Mouse (Mus musculus): ENCODE data around the gene Keap1. TPM values are rescaled to one million over a fixed set of nuclear protein-coding genes. Genes with fewer than 3 reads are reported as not detected.

The Keap1 gene
- total RNA-seq, 1 experiment = 27.4 TPM

- Histone ChIP-seq H3K4me1 (ENCODE audit: control insufficient read depth in 2 of 2, insufficient read depth in 2 of 2, low read length in 2 of 2, poor library complexity in 1 of 2) (peaks cover 2 to 8% of the 10 kb centered on the region in 2 experiments; a peak in 2 of 4 replicates), H3K27ac (ENCODE audit: insufficient read depth, low read depth, low read length, poor library complexity, severe bottlenecking) (no peak overlapping the region), H3K36me3 (ENCODE audit: control insufficient read depth, insufficient read depth, low read length, poor library complexity, severe bottlenecking) (peaks cover 43% of the 10 kb centered on the region), H3K9me3 (ENCODE audit: control insufficient read depth, insufficient read depth, low read depth, low read length) (no peaks in the 10 kb centered on the region), H3K9ac (ENCODE audit: insufficient read depth, low read depth, low read length, poor library complexity, severe bottlenecking) (no peak overlapping the region), H3K4me3 (ENCODE audit: insufficient read depth in 1 of 2, low read depth in 1 of 2, low read length in 2 of 2, poor library complexity in 1 of 2, severe bottlenecking in 1 of 2) (no peak overlapping the region)
- DNase-seq (ENCODE audit: low read depth, low spot score) = no peak
- in situ Hi-C loops (cut with MboI; ENCODE audit: low sequenced_read_pairs in 2 of 2, unreplicated experiment in 2 of 2) = no loop called here
- TF ChIP-seq CHD2 (IDR thresholded peaks at IDR 0.05; ENCODE audit: low read depth, low read length) = no peak
- TF ChIP-seq HCFC1 (IDR thresholded peaks at IDR 0.05; ENCODE audit: borderline replicate concordance, insufficient read depth, low read length) = no peak
- TF ChIP-seq MAFK (IDR thresholded peaks at IDR 0.05; ENCODE audit: insufficient read depth, low read depth, low read length) = no peak
- no peak for TF ChIP-seq ZNF384 (IDR thresholded peaks at IDR 0.05; ENCODE audit: low read depth, low read length)
- TF ChIP-seq ZC3H11A (IDR thresholded peaks at IDR 0.05; ENCODE audit: borderline replicate concordance, low read depth, low read length) = no peak
These were observed 44.8 kb upstream of the Keap1 start for GRCm38 (mm10) chr9:21283994-21284393.

DNA sequence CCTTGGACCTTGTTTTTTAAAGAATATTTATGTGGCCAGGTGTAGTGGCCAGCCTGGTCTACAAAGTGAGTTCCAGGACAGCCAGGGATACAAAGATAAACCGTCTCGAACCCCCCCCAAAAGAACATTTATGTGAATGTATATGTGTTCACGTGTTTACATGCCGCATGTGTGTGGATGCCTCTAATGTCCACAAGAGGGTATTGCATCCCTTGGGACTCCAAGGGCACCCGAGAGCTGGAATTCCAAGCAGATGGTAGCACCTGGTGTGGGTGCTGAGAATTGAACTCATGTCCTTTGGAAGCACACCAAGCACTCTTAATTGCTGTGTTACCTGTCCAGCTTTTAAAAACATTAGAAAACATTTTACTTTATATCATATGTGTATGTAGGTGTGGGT, 44.4 kb upstream of the Keap1 start:
- Histone ChIP-seq H3K27ac (ENCODE audit: insufficient read depth, low read depth, low read length, poor library complexity, severe bottlenecking) (no peak overlapping the region), H3K36me3 (ENCODE audit: control insufficient read depth, insufficient read depth, low read length, poor library complexity, severe bottlenecking) (peaks cover 47% of the 10 kb centered on the region), H3K9me3 (ENCODE audit: control insufficient read depth, insufficient read depth, low read depth, low read length) (no peaks in the 10 kb centered on the region), H3K4me1 (ENCODE audit: control insufficient read depth in 2 of 2, insufficient read depth in 2 of 2, low read length in 2 of 2, poor library complexity in 1 of 2) (peaks cover 2 to 8% of the 10 kb centered on the region in 2 experiments; a peak in 2 of 4 replicates), H3K9ac (ENCODE audit: insufficient read depth, low read depth, low read length, poor library complexity, severe bottlenecking) (no peak overlapping the region), H3K4me3 (ENCODE audit: insufficient read depth in 1 of 2, low read depth in 1 of 2, low read length in 2 of 2, poor library complexity in 1 of 2, severe bottlenecking in 1 of 2) (no peak overlapping the region)
- in situ Hi-C loops (cut with MboI; ENCODE audit: low sequenced_read_pairs in 2 of 2, unreplicated experiment in 2 of 2) = no loop called here
- TF ChIP-seq HCFC1 (IDR thresholded peaks at IDR 0.05; ENCODE audit: borderline replicate concordance, insufficient read depth, low read length) = no peak
- TF ChIP-seq ZNF384 (IDR thresholded peaks at IDR 0.05; ENCODE audit: low read depth, low read length) = no peak
- TF ChIP-seq CHD2 (IDR thresholded peaks at IDR 0.05; ENCODE audit: low read depth, low read length) = no peak
- no peak for TF ChIP-seq ZC3H11A (IDR thresholded peaks at IDR 0.05; ENCODE audit: borderline replicate concordance, low read depth, low read length)
- no peak for TF ChIP-seq MAFK (IDR thresholded peaks at IDR 0.05; ENCODE audit: insufficient read depth, low read depth, low read length)
- no peak for DNase-seq (ENCODE audit: low read depth, low spot score)

- TF ChIP-seq HCFC1 (IDR thresholded peaks at IDR 0.05; ENCODE audit: borderline replicate concordance, insufficient read depth, low read length) (no peak), ZC3H11A (IDR thresholded peaks at IDR 0.05; ENCODE audit: borderline replicate concordance, low read depth, low read length) (no peak), MAFK (IDR thresholded peaks at IDR 0.05; ENCODE audit: insufficient read depth, low read depth, low read length) (no peak), ZNF384 (IDR thresholded peaks at IDR 0.05; ENCODE audit: low read depth, low read length) (no peak), CHD2 (IDR thresholded peaks at IDR 0.05; ENCODE audit: low read depth, low read length) (no peak)
- Histone ChIP-seq H3K9me3 (ENCODE audit: control insufficient read depth, insufficient read depth, low read depth, low read length) (no peaks in the 10 kb centered on the region), H3K4me3 (ENCODE audit: insufficient read depth in 1 of 2, low read depth in 1 of 2, low read length in 2 of 2, poor library complexity in 1 of 2, severe bottlenecking in 1 of 2) (no peak overlapping the region), H3K4me1 (ENCODE audit: control insufficient read depth in 2 of 2, insufficient read depth in 2 of 2, low read length in 2 of 2, poor library complexity in 1 of 2) (peaks cover 0 to 4% of the 10 kb centered on the region in 2 experiments; a peak in 1 of 4 replicates), H3K9ac (ENCODE audit: insufficient read depth, low read depth, low read length, poor library complexity, severe bottlenecking) (no peak overlapping the region), H3K27ac (ENCODE audit: insufficient read depth, low read depth, low read length, poor library complexity, severe bottlenecking) (no peak overlapping the region), H3K36me3 (ENCODE audit: control insufficient read depth, insufficient read depth, low read length, poor library complexity, severe bottlenecking) (peaks cover 89% of the 10 kb centered on the region)
- no peak for DNase-seq (ENCODE audit: low read depth, low spot score)
- in situ Hi-C loops (cut with MboI; ENCODE audit: low sequenced_read_pairs in 2 of 2, unreplicated experiment in 2 of 2) = no loop called here
These were observed 38.6 kb upstream of the Keap1 start for GRCm38 (mm10) chr9:21277776-21278175.

DNA sequence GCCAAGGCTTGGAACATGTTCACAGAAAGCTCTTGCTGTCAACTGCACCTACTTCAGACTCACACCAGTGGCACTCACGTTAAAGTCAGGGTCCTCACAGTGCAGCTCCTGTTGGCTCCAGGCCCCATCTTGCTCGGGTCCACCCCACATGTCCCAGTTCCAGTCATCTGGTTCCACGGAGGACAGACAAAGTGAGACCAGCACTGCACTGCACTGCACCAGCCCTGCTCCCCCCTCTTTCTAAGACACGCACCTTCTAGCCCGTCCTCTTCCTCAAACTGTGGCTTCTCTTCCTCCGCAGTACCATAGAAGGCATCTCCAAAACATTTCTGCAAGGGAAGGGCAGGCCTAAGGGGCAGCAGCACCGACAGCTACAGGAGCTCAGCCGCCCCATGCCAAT, 37.1 kb upstream of the Keap1 start:
- in situ Hi-C loops (cut with MboI; ENCODE audit: low sequenced_read_pairs in 2 of 2, unreplicated experiment in 2 of 2) = no loop called here
- Histone ChIP-seq H3K27ac (ENCODE audit: insufficient read depth, low read depth, low read length, poor library complexity, severe bottlenecking) (no peak overlapping the region), H3K9ac (ENCODE audit: insufficient read depth, low read depth, low read length, poor library complexity, severe bottlenecking) (no peak overlapping the region), H3K9me3 (ENCODE audit: control insufficient read depth, insufficient read depth, low read depth, low read length) (no peaks in the 10 kb centered on the region), H3K4me3 (ENCODE audit: insufficient read depth in 1 of 2, low read depth in 1 of 2, low read length in 2 of 2, poor library complexity in 1 of 2, severe bottlenecking in 1 of 2) (no peak overlapping the region), H3K4me1 (ENCODE audit: control insufficient read depth in 2 of 2, insufficient read depth in 2 of 2, low read length in 2 of 2, poor library complexity in 1 of 2) (peaks cover 0 to 4% of the 10 kb centered on the region in 2 experiments; a peak in 1 of 4 replicates), H3K36me3 (ENCODE audit: control insufficient read depth, insufficient read depth, low read length, poor library complexity, severe bottlenecking) (peaks cover 90% of the 10 kb centered on the region)
- DNase-seq (ENCODE audit: low read depth, low spot score) = no peak
- no peak for TF ChIP-seq MAFK (IDR thresholded peaks at IDR 0.05; ENCODE audit: insufficient read depth, low read depth, low read length)
- no peak for TF ChIP-seq HCFC1 (IDR thresholded peaks at IDR 0.05; ENCODE audit: borderline replicate concordance, insufficient read depth, low read length)
- no peak for TF ChIP-seq CHD2 (IDR thresholded peaks at IDR 0.05; ENCODE audit: low read depth, low read length)
- no peak for TF ChIP-seq ZC3H11A (IDR thresholded peaks at IDR 0.05; ENCODE audit: borderline replicate concordance, low read depth, low read length)
- no peak for TF ChIP-seq ZNF384 (IDR thresholded peaks at IDR 0.05; ENCODE audit: low read depth, low read length)

DNA sequence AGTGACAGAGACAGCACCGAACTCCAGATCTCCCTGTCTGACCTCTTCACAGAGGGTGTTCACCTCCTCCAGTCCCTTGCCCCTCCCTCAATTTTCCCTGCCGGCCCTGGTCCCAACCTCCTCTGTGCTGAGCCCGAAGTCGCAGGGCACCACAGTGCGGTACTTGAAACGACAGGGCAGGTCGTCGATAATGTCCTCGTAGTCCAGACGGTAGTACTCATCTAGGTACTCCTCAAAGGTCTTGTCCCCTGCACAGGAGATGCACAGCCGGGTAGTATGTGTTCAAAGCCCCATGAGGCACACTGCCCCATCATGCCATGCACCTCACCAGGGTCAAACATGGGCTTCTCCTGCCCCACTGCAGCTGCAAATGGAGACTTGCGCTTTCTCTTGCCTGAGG, 36.6 kb upstream of the Keap1 start:
- in situ Hi-C loops (cut with MboI; ENCODE audit: low sequenced_read_pairs in 2 of 2, unreplicated experiment in 2 of 2) = no loop called here
- TF ChIP-seq MAFK (IDR thresholded peaks at IDR 0.05; ENCODE audit: insufficient read depth, low read depth, low read length) (no peak), ZC3H11A (IDR thresholded peaks at IDR 0.05; ENCODE audit: borderline replicate concordance, low read depth, low read length) (no peak), CHD2 (IDR thresholded peaks at IDR 0.05; ENCODE audit: low read depth, low read length) (no peak), HCFC1 (IDR thresholded peaks at IDR 0.05; ENCODE audit: borderline replicate concordance, insufficient read depth, low read length) (no peak), ZNF384 (IDR thresholded peaks at IDR 0.05; ENCODE audit: low read depth, low read length) (no peak)
- no peak overlapping the region for H3K9ac ChIP-seq (ENCODE audit: insufficient read depth, low read depth, low read length, poor library complexity, severe bottlenecking)
- no peak overlapping the region for H3K4me3 ChIP-seq (ENCODE audit: insufficient read depth in 1 of 2, low read depth in 1 of 2, low read length in 2 of 2, poor library complexity in 1 of 2, severe bottlenecking in 1 of 2)
- no peak for DNase-seq (ENCODE audit: low read depth, low spot score)
- no peak overlapping the region for H3K27ac ChIP-seq (ENCODE audit: insufficient read depth, low read depth, low read length, poor library complexity, severe bottlenecking)
- peaks cover 0 to 4% of the 10 kb centered on the region in 2 experiments; a peak in 1 of 4 replicates for H3K4me1 ChIP-seq (ENCODE audit: control insufficient read depth in 2 of 2, insufficient read depth in 2 of 2, low read length in 2 of 2, poor library complexity in 1 of 2)
- peaks cover 90% of the 10 kb centered on the region for H3K36me3 ChIP-seq (ENCODE audit: control insufficient read depth, insufficient read depth, low read length, poor library complexity, severe bottlenecking)
- H3K9me3 ChIP-seq (ENCODE audit: control insufficient read depth, insufficient read depth, low read depth, low read length) = no peaks in the 10 kb centered on the region

All from ES-E14 (cell line).